Mouse (Mus musculus) liver, embryonic 14.5 days (tissue): ENCODE measurements around the gene Serinc4. TPM values are rescaled to one million over a fixed set of nuclear protein-coding genes. Genes with fewer than 3 reads are reported as not detected.
A peak's percentile ranks its signal among the peaks of the same experiment; 100 is the strongest.
"Not testable (repeated sequence)": the region's sequence is repeated elsewhere in the genome, so short reads cannot be mapped to it uniquely, and the experiment has no call there.

Experiments
- ATAC-seq: fragments of 200-750 bp; cut with Nextera tagmentation; 2 replicates; pipeline ENCODE4 v1.8.0; 2017; ENCODE audit warnings: moderate number of reproducible peaks, mild to moderate bottlenecking, moderate library complexity; ENCODE audit not compliant: insufficient read depth
- DNase-seq, 3 experiments: peaks; one replicate each; pipeline ENCODE4 v3.0.0-alpha.2; 2012 to 2013; ENCODE audit warnings: low read depth in 3 of 3, low spot score in 3 of 3
- H3K27ac ChIP-seq: fragments of 300-500 bp; sonication (generic); 2 replicates; pipeline ENCODE4 v1.5.1; 2014; ENCODE audit warnings: moderate library complexity, mild to moderate bottlenecking, control low read depth, inconsistent platforms
- H3K27me3 ChIP-seq: fragments of 300-500 bp; sonication (generic); 2 replicates; pipeline ENCODE4 v1.6.1; 2014; ENCODE audit warnings: mild to moderate bottlenecking, low read length, moderate library complexity; ENCODE audit not compliant: control insufficient read depth, insufficient read depth
- H3K36me3 ChIP-seq: fragments of 300-500 bp; sonication (generic); replicated peaks from 2 replicates; pipeline ENCODE4 v1.6.1; 2014; ENCODE audit warnings: low read depth; ENCODE audit not compliant: control insufficient read depth, insufficient read depth
- H3K4me1 ChIP-seq, 2 experiments: fragments of 200-500 bp in 1 of 2; fragments of 300-500 bp in 1 of 2; sonication (generic) in 1 of 2; replicated peaks; 2 replicates each; pipeline ENCODE4 v1.6.1; 2012 to 2014; ENCODE audit warnings: antibody characterized with exemption in 1 of 2, inconsistent platforms in 1 of 2, low read length in 1 of 2; ENCODE audit not compliant: control insufficient read depth in 2 of 2, insufficient read depth in 2 of 2
- H3K4me2 ChIP-seq: fragments of 300-500 bp; sonication (generic); 2 replicates; pipeline ENCODE4 v1.6.1; 2014; ENCODE audit warnings: low read depth, mild to moderate bottlenecking, control low read depth, moderate library complexity
- H3K4me3 ChIP-seq, 2 experiments: fragments of 200-500 bp in 1 of 2; fragments of 300-500 bp in 1 of 2; sonication (generic) in 1 of 2; 2 replicates each; pipeline ENCODE4 v1.5.1; 2012 to 2014; ENCODE audit warnings: low read depth in 2 of 2, low read length in 2 of 2, mild to moderate bottlenecking in 2 of 2, control low read depth in 1 of 2, inconsistent platforms in 1 of 2, moderate library complexity in 1 of 2; ENCODE audit not compliant: insufficient read depth in 1 of 2
- H3K9ac ChIP-seq: fragments of 300-500 bp; sonication (generic); replicated peaks from 2 replicates; pipeline ENCODE4 v1.6.1; 2014; ENCODE audit warnings: mild to moderate bottlenecking, control low read depth, moderate library complexity
- H3K9me3 ChIP-seq: fragments of 300-500 bp; sonication (generic); 2 replicates; pipeline ENCODE4 v1.6.1; 2016; ENCODE audit warnings: low read length, mixed read lengths; ENCODE audit not compliant: control insufficient read depth
- CTCF ChIP-seq: IDR thresholded peaks from 2 replicates; pipeline ENCODE4 v1.5.1; 2016; ENCODE audit warnings: antibody characterized with exemption, low read depth, control low read depth
- EP300 ChIP-seq: IDR thresholded peaks from 2 replicates; pipeline ENCODE4 v1.6.1; 2016; ENCODE audit warnings: antibody characterized with exemption, low read depth
- WGBS: fragments of 180-500 bp; shearing (Covaris S2); extraction: QIAGEN DNeasy Blood & Tissue Kit; methylation state at CpG from one replicate; pipeline ENCODE4 v1.1.7; 2014; ENCODE audit not compliant: insufficient replicate concordance; 5-methylcytosine and 5-hydroxymethylcytosine counted together
- polyA plus RNA-seq, 2 experiments: library from polyadenylated mRNA; depleted of rRNA in 1 of 2; stranded (reverse) in 1 of 2; unstranded in 1 of 2; fragments of >200 nt; fragmentation: Nextera tagmentation in 1 of 2; extraction: Ambion mirVana in 1 of 2; gene quantifications; 2 replicates each; pipeline versions ENCODE4 v1.2.1 to v1.2.3; 2012 to 2014

Serinc4 gene
- polyA plus RNA-seq (2012; rRNA removed): 0.17 and 0.22 TPM in 2 replicates
- 0.08 and 0.11 TPM in 2 replicates for polyA plus RNA-seq (2014; fragmentation: Nextera tagmentation; extraction: Ambion mirVana)

DNA sequence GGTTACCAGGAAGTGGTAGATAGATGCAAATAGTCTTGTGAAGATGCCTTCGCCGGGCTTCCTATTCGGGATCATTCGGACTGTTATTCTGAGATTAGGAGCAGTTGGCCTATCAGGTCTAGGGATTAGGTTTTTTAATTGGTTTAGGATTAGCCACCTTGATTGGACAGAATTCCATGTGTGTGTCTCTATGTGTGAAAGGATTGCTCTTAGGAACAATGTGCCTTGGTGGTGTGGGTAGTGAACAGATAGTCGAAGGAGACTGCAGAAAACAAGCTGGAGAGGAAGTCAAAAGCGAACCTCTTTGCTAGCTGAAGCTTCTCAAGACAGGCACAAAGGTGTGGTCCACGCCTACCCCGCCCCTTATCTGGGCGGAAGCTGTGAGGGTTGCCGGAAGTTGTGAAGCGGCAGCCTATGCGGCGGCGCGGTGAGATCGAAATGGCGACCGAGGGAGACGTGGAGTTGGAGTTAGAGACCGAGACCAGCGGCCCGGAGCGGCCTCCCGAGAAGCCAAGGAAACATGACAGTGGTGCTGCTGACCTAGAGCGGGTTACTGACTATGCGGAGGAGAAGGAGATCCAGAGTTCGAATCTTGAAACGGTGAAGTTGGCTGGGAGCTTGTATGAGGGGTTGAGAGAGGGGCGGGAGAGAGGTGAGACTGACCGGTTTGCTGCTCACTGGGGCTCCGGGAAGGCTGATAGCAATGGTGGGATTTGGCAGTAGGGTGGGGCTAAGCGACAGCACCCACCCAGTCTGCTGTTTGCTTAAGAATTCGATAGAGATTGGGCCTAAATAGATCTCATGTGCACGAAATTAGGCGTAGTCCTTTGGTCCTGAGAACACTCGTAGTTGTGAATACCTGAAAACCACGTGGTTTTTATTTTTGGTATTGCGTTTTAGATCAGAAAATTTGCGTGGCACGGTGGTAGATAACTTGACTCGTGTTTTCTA is at the start of gene Serinc4:
TSS of gene Serinc4 (minus strand) at position 90 of the 951 bp plus-strand sequence.
- no peaks in the 10 kb centered on the region for H3K9me3 ChIP-seq
- peak; percentile 80 to 89 (median 84) for DNase-seq
- peaks cover 21% of the 10 kb centered on the region for H3K36me3 ChIP-seq
- H3K4me1 ChIP-seq: peaks cover 10 to 11% of the 10 kb centered on the region in 2 experiments
- H3K4me3 ChIP-seq: peak within 1 kb of the TSS; percentile 60 to 92
- WGBS: 1% methylated on average over 41 of the region's 41 CpGs
- H3K27me3 ChIP-seq: no peaks in the 10 kb centered on the region
- TF ChIP-seq CTCF (no peak), EP300 (no peak)
- H3K4me2 ChIP-seq: peak within 1 kb of the TSS; percentile 80
- ATAC-seq: peak; percentile 96
- H3K9ac ChIP-seq: peak within 1 kb of the TSS; percentile 67
- peak within 1 kb of the TSS; percentile 54 for H3K27ac ChIP-seq

GRCm38 (mm10) chr2:121501550-121501949 is 45.0 kb upstream of the Serinc4 start:
- H3K4me1 ChIP-seq: not testable (repeated sequence)
- WGBS: no CpG with 5 or more reads among the region's 6 CpGs

GRCm38 (mm10) chr2:121484403-121484802 is 27.8 kb upstream of the Serinc4 start:
- H3K4me3 ChIP-seq, H3K36me3 ChIP-seq, DNase-seq, H3K27me3 ChIP-seq, H3K4me1 ChIP-seq, ATAC-seq, H3K9me3 ChIP-seq, H3K9ac ChIP-seq, H3K4me2 ChIP-seq, H3K27ac ChIP-seq: not testable (repeated sequence)
- 44% methylated on average over 1 of the region's 2 CpGs for WGBS

More at GRCm38 (mm10) chr2:121501550-121501949, 45.0 kb upstream of the Serinc4 start:
- not testable (repeated sequence) for H3K9ac ChIP-seq, H3K4me3 ChIP-seq, ATAC-seq, H3K36me3 ChIP-seq, H3K9me3 ChIP-seq, H3K27ac ChIP-seq, DNase-seq, H3K27me3 ChIP-seq, H3K4me2 ChIP-seq

GRCm38 (mm10) chr2:121483576-121483975 is 27.0 kb upstream of the Serinc4 start:
- ATAC-seq: no peak

GRCm38 (mm10) chr2:121480916-121481315 is 24.3 kb upstream of the Serinc4 start:
- ATAC-seq, H3K4me2 ChIP-seq: not testable (repeated sequence)

More at GRCm38 (mm10) chr2:121483576-121483975, 27.0 kb upstream of the Serinc4 start:
- Histone ChIP-seq H3K27me3 (no peaks in the 10 kb centered on the region), H3K4me3 (no peak overlapping the region), H3K36me3 (no peaks in the 10 kb centered on the region), H3K4me1 (no peaks in the 10 kb centered on the region), H3K27ac (no peak overlapping the region), H3K4me2 (no peak overlapping the region), H3K9me3 (no peaks in the 10 kb centered on the region), H3K9ac (no peak overlapping the region)
- 73% methylated on average over 8 of the region's 8 CpGs for WGBS
- no peak for TF ChIP-seq CTCF
- no peak for TF ChIP-seq EP300
- no peak for DNase-seq

More at GRCm38 (mm10) chr2:121480916-121481315, 24.3 kb upstream of the Serinc4 start:
- not testable (repeated sequence) for H3K9me3 ChIP-seq, H3K4me3 ChIP-seq, H3K36me3 ChIP-seq, H3K9ac ChIP-seq, DNase-seq, H3K4me1 ChIP-seq, H3K27me3 ChIP-seq, H3K27ac ChIP-seq
- 75% methylated on average over 13 of the region's 13 CpGs for WGBS
